Mouse (Mus musculus) adipocyte (in vitro differentiated cells): ENCODE measurements around the gene Rag1.

Source experiments
- DNase-seq: peaks from one replicate; pipeline ENCODE4 v3.0.0-alpha.2; 2016; ENCODE audit warnings: low spot score

Gene Rag1

GRCm38 (mm10) chr2:101649114-101649671 is at the start of gene Rag1, which contains the start of gene B230118H07Rik:
Gene Rag1, minus strand, starts transcription at chr2:101649501.
Gene B230118H07Rik, minus strand, starts transcription at chr2:101649532.
- DNase-seq = no peak

- no peak for DNase-seq
Observed at GRCm38 (mm10) chr2:101695584-101695983, 46.3 kb upstream of the Rag1 start.

- DNase-seq = peak; percentile 57
Observed at GRCm38 (mm10) chr2:101693577-101694215, 44.4 kb upstream of the Rag1 start.

- no peak for DNase-seq
Observed at GRCm38 (mm10) chr2:101693043-101693442, 43.7 kb upstream of the Rag1 start.

GRCm38 (mm10) chr2:101690252-101690827 is 41.0 kb upstream of the Rag1 start:
- peak; percentile 81 for DNase-seq

GRCm38 (mm10) chr2:101688011-101688410 is 38.7 kb upstream of the Rag1 start:
- no peak for DNase-seq

- DNase-seq = no peak
Observed at GRCm38 (mm10) chr2:101684421-101684820, 35.1 kb upstream of the Rag1 start.

DNA sequence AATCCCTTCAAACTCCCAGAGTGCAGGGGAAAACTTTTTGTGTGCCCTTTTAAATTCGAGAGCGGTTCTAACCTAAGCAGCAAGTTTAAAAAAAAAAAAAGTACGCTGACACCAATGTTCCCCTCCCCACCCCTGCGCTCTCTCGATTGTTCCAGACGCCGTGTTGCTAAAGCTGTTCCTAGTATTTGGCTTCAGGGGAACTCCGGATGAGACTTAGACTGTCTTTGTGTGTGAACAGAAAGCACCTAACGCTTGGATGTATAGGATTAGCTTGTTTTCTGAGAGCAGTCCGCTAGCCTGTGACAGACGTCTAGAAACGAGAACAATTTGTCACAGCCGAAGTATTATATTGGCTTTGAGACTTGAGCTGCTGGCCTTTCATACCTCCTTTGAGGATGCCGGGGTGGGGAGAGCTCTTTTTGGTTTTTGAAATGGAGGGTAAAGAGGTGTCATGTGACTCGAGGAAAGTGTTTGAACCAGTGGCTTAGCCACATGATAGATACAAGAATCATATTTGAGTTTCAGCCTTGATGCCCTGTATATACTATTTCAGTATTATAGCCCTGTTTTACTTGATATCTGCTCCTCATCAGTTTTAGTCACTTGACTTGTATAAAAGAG is 30.0 kb upstream of the Rag1 start:
- DNase-seq = peak; percentile 31

GRCm38 (mm10) chr2:101678236-101679021 is 29.1 kb upstream of the Rag1 start, which contains the start of gene Traf6:
Gene Traf6, plus strand, starts transcription at chr2:101678429.
- peak; percentile 86 for DNase-seq

DNA sequence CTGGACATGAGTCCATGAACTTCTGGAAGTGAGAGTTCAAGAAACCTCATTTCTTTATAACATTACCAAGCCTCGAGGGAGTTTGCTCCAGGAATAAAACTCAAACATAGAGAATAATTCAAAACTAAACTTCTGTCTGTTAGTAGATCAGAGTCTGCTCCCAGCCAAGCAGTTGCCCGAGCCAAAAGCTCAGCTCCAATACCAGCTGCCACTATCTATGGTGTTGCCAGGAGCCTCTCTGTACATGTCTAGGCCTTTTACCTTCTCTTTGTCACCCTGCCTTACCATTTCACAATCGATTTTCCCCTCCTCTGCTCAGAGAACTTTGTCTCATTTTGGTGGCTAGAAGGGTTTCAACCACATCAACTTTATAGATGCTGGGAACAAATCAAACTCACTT is 24.2 kb upstream of the Rag1 start:
- DNase-seq = no peak

- DNase-seq = no peak
Observed at GRCm38 (mm10) chr2:101668751-101669150, 19.4 kb upstream of the Rag1 start.

DNA sequence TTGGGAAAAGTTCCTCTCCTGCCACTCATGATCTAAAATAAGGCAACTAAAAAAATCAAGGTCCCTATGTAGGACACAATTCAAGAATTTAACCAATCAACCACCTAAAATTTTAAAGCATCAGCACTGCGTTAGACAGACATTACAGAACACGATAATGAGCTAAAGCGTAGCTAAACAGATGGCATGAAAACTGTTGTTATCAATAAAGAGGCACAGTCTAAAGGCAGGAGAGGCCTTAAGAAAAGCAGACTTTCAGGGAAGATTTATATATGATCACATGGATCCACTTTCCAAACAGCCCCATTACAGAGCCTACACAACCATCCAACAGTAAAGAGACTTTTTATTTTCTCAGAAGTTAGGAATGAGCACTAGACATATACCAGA is 16.4 kb upstream of the Rag1 start:
- DNase-seq = no peak

DNA sequence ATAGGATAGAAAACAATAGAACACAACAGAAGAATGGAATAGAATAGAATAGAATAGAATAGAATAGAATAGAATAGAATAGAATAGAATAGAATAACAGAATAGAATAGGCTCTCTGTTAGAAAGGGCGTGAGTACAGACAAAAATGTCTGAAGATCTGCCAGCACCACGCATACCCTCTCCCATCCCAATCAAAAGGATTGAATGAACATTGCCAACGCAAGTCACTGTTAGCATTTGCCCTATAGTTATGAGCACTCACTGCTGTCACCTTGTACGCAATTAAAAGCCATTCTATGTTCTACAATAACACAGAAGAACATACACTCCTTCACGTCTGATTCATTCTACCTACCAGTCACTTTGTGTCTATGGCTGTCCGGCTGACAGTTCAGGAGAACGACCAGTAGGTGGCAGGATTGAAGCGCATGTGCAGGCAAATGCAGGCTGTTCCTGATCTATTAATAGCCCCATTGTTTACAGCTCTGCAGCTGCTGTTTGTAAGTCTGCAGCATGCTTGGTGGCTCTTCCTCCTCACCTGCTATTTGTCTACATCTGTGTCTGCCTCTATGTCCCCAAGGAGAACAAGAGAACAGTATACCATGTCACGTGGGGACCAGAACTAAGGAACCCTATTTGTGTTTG is 15.9 kb upstream of the Rag1 start:
- DNase-seq = peak; percentile 86

DNA sequence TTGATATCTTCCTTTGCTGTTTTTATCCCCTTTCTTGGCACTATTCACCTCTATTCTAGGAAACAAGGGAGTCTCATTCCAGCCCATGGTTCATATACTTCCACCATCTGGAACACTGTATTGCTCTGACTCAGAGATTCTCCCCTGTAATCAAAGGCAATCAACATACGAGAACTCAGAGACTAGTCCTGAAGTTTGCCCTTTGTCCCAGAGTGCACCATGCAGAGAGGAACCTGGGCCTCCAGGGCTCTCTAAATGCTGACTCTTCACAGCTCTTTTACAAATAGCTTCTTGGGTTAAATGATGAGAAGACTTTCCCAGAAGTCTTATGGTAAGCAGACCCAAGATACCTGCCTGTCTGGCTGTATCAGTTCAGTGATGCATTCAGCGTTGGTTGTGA is 11.2 kb upstream of the Rag1 start:
- DNase-seq = no peak

DNA sequence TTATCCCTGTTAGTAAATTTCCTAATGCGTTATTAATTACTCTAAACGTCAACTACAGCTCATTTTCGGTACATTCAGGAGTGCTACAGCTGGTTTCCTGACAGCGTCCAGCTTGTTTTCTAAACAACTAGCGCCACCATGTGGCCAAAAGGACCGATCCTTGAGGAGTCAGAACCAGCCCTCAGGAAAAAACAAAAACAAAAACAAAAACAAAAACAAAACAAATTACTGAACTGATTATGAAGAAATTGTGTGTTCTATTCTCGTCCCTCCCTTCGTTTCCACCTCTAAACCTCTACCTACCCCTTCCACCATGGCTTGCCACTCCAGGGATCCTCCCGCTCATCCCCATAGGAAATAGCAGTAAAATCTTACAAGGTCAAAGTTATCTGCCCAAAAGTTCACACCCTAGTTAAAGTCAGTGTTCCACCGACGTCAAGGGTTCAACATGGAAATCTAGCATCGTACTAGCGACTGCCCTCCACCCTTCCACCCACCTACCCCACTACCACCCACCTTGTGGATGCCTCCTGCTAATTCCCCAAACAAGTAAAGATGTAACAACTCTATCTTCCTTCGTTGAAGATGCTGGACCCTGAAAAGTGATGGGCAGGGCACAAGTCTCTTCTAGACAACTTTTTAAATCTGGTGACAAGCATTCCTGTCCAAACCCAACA is 3.8 kb upstream of the Rag1 start:
- peak; percentile 90 for DNase-seq

GRCm38 (mm10) chr2:101652204-101652920 is 3.1 kb upstream of the Rag1 start:
- DNase-seq = no peak

- DNase-seq = no peak
Observed at GRCm38 (mm10) chr2:101650446-101650845, 1.1 kb upstream of the Rag1 start.

DNA sequence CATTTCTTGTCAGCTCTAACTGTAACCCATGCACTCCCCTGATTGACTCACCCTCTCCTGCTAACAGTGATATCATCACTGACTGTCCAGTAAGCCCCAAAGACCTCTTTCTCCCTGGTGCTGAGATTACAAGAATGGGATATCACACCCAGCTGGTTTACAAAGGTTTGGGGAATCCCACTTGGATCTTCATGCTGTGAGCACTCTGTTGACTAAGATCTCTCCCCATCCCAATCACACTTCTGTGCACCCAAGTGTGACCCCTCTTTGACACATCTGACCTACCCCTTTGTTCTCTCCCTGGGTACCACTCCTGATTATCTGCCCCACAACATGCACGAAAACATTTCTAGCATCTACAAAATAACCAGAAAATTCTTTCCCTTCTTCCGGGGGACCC is 940 bp downstream of the Rag1 start:
- no peak for DNase-seq

DNA sequence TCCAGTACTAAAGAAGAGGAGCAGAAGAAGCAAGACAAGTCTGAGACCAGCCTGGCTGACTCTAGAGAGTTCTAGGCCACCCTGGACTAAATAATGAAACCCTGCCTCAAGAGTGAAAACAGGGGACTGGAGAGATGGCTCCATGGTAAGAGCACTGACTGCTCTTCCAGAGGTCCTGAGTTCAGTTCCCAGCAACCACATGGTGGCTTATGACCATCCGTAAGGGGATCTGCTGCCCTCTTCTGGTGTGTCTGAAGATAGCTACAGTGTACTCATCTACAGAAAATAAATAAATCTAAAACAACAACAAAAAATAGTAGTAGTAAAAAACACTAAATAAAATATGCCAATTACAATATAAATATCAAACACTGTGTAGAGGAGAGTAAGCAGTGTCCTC is 3.5 kb downstream of the Rag1 start:
- DNase-seq = no peak

DNA sequence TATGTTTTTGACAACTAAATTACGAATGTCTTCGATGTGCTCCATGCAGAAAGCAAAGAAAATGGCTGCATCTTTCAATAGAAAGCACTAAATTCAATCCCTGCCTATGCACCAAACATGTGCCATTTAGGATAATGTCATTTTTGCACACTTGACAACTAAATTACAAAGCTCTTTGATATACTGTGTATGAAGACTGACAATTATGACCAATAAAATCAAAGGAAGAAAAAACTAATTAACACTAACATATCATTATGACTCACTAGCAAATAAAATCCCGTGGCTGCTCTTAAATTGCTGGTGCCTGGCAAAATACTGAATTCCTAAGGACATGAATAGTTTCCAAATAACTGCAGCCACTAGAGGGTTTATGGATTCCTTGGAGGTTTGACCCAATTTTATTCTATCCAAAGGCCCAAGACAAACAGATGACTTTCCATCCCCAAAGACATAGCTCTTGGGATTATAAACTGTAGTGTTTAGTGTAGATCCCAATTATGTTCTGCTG is 9.4 kb downstream of the Rag1 start:
- DNase-seq = no peak
